Mouse (Mus musculus) spleen, adult 2 months (tissue): ENCODE measurements around the gene Socs1.

Experiments used
- CTCF ChIP-seq: fragments of 200-500 bp; IDR thresholded peaks from 2 replicates; pipeline ENCODE4 v1.5.1; 2011; ENCODE audit warnings: mild to moderate bottlenecking, inconsistent platforms; ENCODE audit not compliant: insufficient read depth, insufficient read length, insufficient replicate concordance; ENCODE audit errors: extremely low read depth
- POLR2A ChIP-seq: fragments of 200-500 bp; IDR thresholded peaks from 2 replicates; pipeline ENCODE4 v1.6.1; 2011; ENCODE audit warnings: low read depth, low read length, inconsistent platforms

- TF ChIP-seq CTCF (no peak), POLR2A (no peak)
Measured at GRCm38 (mm10) chr16:10813726-10814125, 28.4 kb upstream of the Socs1 start.
